Mouse (Mus musculus): ENCODE results near the gene 1810049J17Rik. TPM values are rescaled to one million over a fixed set of nuclear protein-coding genes. Genes with fewer than 3 reads are reported as not detected.

1810049J17Rik gene
- not detected for total RNA-seq (2023)

DNA sequence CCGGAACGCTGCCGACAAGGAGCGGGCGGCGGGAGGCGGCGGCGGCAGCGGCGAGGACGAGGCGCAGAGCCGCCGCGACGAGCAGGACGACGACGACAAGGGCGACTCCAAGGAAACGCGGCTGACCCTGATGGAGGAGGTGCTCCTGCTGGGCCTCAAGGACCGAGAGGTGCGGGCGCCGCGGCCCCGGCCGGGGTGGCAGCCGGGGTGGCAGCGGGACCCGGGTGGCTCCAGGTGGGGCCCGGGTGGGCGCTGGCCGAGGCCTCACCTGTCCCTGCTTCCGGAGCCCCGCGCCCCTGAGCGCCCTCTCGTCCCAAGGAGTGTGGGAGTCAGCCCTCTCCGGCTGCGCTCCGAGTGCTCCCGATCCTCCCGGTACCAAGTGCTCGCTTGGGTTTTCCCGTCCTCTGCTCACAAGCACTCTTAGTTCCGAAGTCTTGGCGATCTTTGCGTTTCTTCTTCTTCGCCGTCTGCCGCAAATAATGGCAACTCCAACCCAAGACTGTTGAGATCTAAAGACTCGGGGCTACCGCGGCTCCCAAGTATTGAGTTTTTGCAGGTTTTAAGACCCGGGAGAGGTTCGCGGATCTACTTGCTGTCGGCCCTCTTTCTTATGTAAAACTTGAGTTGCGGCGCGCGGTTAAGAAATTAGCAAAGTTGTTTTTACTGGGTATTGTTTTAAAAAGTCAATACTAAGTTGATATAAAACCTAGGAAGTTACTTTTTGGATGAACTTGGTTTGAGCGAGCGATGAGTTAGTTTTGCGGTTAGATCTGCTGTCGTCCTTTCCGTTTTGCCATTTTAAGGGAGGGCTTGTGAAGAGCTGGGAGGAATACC is at the start of gene 1810049J17Rik:
Gene 1810049J17Rik (minus strand): TSS at position 112 of the 834 bp plus-strand sequence.

DNA sequence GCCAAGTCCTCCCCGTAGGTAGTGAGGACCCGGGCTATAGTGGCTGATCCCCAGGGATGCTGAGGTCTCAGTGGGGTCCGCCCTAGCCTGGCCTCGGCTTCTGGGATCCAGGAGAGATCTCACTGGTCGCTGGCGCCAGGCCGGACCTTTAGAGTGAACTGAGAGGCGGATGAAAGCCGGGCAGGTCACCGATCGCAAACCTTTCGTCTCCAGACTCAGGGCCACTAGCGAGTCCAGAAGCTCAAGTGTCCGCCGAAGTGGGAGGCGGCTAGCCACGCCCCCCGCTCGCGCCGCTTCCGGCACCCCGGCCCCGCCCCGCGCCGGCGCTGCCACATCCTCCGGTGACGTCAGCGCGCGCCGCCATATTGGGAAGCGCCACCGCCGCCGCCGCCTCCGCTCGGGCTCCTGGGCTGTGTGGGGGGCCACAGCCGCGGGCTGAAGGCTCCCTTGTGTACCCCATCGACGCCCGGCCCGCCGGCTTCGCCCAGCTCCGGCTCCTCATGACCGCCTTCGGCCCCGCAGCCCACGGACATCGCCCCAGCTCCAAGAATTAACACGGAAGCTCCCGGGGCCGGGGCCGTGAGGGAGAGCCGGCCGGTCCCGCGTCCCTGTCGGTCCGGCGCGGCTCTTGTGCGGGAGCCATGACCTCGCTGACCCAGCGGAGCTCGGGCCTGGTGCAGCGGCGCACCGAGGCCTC is 460 bp downstream of the 1810049J17Rik start, which contains the start of gene Golph3:
Gene Golph3 (plus strand): TSS at position 360 of the 697 bp plus-strand sequence.

Other genes with a start within 250 kb of the 1810049J17Rik start
- 100 to 1,000 TPM; 125 to 143 TPM for gene Zfr, start 204.1 kb downstream of the 1810049J17Rik start, total RNA-seq (2023)
- gene Mtmr12, start 116.9 kb downstream of the 1810049J17Rik start, total RNA-seq (2023) = 10 to 100 TPM; 30.9 to 44.6 TPM
- 10 to 100 TPM; 88.6 to 90.4 TPM for gene Golph3, start 449 bp downstream of the 1810049J17Rik start, total RNA-seq (2023)

Measured in B cell, adult 67 days (primary cell).